Mouse (Mus musculus) left cerebral cortex, adult 11 months (tissue): ENCODE measurements at regions not wholly inside any gene's neighbourhood (a gene's known extent, or its start where the extent isn't known, plus 50 kb on each side); places are given as distances from the start of the nearest gene placed in this dataset.

Experiments
- DNase-seq: peaks from one replicate; pipeline ENCODE4 v3.0.0; 2022; ENCODE audit warnings: low spot score

DNA sequence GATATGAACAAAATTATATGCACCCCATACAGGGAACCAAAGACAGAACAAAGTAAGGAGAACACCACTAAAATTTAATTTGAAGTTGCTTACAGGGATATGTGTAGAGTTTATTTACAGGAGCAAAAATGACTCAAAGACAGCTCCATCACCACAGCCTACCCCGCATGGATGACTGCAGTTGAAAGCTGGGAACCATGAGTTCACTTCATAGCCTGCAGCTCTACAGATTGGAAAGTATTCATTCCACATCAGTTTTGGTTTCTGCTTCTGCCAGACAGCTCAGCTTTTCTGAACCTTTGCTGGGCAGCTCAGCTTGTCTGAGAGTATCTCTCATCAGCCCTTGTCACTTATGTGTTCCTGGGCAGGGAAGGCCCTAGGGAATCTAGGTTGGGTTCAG, 160.6 kb upstream of the Sema3d start:
- DNase-seq = no peak

DNA sequence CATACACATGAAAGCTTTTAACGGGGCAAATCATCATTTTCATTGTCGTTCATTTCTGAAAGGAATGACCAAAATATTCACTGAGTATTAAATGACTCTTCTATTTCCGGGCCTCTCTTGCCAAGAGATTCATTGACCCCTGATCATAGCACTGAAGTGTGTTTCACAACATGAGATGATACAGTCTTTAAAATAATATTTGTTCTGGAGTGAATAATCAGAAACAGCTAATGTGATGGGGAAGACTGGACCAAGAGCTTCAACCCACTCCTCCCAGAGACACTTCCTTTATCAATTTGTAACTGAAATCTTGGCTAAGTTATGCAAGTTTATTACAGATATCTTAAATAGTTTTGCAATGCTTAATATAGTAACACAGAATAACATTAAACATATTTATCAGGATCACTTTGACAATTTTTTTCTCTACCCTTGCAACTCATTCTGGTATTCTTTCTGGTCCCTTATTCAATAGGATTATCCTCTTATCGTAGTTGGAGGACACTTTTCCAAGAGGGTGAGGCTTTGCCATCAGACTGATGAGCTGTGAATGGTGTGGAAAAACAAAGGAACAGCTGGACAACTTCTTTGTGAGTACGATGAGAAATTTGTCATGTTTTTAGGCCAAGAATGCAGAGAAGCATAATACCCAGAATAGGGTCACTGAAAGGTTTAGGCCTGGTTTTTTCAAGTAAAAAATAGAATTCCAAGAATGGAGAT, 149.6 kb upstream of the Sema3d start:
- DNase-seq = no peak

DNA sequence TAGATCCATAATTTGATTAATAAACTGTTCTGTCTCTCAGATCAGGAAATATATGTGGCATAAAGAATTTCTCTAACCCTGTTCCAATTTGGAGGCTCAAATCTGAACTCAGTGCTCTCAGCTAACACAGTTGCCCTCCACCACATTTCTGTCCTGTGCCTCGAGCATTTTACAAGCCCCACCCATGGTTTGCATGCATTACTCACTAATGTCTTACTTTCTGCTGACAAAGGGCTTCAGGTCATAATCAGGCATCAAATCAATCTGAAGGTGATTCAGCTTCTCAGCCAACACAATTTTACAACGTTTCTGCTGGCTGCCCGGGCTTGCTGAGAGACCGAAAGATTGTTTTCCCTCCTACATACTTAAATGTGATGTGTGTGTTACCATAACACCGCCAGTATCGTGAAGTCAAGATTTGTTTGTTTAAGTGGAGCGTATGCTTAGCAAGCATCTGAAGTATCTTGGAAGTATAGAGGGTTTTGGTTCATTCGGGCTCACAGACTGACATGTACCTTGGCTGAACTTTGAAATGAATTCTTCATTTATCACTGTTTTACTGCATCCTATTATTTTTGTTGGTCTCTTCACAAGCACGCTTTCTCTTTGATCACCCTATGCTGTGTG, 139.9 kb upstream of the Sema3d start:
- DNase-seq = no peak

DNA sequence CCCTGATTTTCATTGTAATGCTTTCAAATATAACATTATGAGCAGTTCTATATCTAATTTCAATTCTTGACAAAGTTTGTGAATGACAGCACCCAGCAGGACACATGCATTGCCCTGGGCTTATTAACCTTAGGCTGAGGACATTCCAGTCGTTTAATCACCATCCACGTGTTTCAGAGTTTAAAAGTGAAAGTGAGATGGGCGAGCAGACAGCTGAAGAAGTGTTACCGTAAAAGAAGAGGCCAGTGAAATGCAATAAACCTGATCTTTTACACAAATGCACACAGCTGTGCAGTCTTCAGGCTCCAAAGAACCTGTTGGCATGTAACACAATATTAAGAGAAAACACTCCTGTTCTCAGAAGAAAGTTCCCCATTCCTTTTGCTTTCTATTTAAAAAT, 89.5 kb upstream of the Sema3d start:
- no peak for DNase-seq

DNA sequence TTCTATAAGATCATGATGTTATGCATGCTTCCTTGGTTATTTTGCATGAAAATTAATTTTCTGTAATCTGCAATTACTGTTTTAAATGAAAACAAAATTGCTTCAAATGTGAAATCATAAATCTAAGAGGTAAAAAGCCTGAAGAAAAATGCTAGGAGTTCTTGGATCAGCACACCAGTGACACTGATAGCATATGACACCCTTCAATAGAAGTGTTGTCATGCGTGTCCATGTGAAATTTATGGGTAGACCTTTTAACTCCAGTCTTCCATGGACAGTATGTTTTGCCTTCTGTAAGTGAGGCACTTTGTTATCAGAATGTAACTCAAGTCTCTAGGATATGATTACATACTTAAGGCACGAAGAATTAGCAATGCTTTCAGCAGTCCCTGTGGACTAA, 85.9 kb upstream of the Sema3d start:
- no peak for DNase-seq

DNA sequence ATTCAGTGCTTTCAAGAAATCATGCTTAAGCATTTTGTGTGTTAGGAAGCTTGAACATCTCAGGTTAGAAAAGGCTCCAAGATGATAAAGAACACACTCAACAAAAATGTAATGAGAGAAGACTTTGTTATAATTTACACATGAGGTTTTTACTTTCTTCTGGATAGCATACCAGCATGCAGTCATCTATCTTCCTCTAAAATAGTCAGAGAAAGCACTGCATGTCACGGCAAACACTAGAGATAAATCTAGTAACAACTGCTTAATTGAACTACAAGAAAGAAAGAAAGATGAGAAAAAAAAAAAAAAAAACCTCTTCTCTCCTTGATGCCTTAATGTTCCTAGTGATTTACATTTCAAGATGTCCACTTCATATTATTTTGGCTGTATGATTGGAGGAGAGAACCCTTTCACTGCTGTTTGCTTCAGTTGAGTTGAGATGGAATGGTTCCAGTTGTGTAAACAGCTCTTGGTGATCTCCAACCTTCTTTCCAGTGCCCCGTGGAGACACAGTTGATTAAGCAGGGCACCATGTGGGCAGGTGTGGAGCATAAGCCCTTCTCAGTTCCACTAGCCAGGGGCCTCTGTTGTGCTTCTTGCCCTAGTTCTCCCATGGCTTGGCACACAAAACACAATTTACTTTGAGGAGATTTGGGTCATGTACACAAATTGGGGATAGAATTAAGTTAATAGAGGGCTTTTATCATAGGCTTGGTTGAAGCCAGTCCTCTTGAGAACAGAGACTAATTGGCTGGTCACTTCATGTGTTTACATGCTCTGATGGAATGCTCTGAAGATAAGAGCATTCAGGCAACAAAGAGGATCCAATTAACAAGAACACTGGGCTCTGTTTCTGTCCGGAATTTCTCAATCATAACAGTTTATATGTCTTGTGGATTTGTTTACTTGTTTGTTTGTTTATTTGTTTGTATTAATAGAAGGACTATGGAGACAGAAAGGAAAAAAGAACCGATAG, 81.1 kb upstream of the Sema3d start:
- no peak for DNase-seq

DNA sequence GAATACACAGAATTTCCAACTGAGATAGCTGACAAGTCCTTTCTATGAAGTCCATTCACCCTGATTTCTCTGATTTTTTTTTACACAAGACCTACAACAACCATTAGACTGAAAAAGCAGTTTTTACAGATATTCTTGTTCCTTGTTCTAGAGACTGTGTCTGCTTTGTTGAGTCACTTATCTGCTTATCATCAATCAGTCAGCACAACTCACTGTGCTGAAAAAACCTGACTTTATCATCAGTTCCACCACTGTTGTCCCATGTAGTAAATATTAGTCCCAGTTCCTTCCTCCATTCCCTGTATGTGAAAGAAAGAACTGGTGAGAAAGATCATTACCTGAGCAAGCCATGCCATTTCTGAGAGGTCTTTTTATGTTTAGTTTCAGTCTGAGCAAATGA, 73.8 kb upstream of the Sema3d start:
- DNase-seq = no peak

DNA sequence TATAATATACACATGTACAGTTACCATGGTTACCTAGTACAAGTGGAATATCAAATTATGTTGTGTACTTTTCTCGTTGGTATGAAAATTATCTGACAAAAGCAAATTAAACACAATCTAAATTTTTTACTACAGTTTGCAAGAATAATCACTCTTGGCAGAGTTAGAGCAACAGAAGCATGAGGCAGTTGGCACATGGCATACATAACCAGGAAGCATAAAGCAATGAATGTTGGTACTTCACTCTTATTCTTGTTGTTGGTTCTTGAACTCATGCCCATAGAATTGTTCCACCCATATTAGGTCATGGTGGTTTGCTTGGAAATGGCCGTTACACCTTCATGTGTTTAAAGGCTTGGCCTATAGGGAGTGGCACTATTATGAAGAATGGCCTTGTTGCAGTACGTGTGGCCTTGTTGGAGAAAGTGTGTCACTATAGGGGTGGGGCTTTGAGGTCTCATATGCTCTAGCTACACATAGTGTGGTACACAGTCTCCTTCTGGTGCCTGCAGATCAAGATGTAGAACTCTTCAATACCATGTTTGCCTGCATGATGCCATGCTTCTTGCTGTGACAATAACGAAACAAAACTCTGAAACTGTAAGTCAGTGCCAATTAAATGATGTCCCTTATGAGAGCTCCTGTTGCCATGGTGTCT, 50.4 kb upstream of the Sema3d start:
- DNase-seq = no peak
